Mouse (Mus musculus): ENCODE data around the gene Psmb5. TPM values are rescaled to one million over a fixed set of nuclear protein-coding genes. Genes with fewer than 3 reads are reported as not detected.

Psmb5 gene
- polyA plus RNA-seq, 1 experiment from 2014 or later: 251 TPM

DNA sequence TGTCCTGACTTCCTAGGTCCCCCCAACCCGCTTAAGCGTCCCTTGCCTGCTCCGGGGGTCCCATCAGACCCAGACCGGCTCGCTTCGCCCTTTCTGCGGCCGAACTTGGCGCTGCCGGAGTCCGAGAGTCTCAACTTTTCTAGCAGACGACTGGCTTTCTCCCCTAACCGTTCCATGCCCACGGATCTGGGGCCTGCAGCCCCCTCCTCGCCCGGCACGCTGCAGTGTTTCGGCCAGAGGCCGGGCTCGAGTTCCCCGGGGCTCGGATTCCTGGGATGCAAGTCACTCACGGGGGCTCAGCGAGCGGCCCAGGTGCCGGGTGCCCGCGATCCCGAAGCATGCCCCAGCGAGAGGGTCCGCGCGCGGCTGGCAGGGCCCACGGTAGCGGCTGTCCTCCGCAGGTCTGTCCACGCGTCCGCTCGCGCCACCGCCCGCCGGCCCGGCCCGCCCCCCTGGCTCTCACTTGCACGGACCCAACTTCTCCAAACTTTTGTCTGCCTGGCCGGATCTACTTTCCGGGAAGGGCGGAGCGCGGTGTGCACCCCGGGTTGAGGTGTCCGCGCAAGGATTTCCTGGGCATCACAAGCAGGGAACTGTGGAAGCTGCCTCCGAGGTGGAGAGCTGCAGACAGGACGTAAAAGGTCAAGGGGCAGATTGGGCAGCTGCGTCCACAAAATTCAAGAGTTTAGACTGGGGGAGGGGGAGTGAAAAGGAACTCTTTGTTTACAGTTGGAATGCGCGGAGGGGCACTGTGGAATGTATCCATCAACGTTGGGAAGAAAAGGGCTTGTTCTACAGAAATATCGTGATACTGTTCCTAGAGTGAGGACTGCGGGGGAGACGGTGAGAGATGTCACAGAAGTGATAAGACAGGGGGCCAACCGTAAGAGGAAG, 40.5 kb downstream of the Psmb5 start, which contains the start of gene Ajuba:
TSS of gene Ajuba (minus strand) at position 470 of the 894 bp plus-strand sequence.
- H3K4me1 ChIP-seq (ENCODE audit: insufficient read depth, low read depth, low read length): peaks cover 18% of the 10 kb centered on the region
- no peaks in the 10 kb centered on the region for H3K9me3 ChIP-seq (ENCODE audit: low read length)
- under 1% methylated on average over 65 of the region's 66 CpGs for WGBS
- peak within 1 kb of the TSS; percentile 79 for H3K9ac ChIP-seq (replicated peaks; ENCODE audit: low read depth)
- peak; percentile 68 for TF ChIP-seq EP300 (IDR thresholded peaks at IDR 0.05)
- no peak for TF ChIP-seq CTCF (IDR thresholded peaks at IDR 0.05)
- H3K4me2 ChIP-seq (replicated peaks; ENCODE audit: low read depth, low read length): peak within 1 kb of the TSS; percentile 78
- peak; percentile 95 for DNase-seq (ENCODE audit: low spot score)
- peak; percentile 71 for ATAC-seq
- no peaks in the 10 kb centered on the region for H3K27me3 ChIP-seq (replicated peaks; ENCODE audit: insufficient read depth, low read length)
- H3K27ac ChIP-seq (ENCODE audit: low read length): peak within 1 kb of the TSS; percentile 90
- no peaks in the 10 kb centered on the region for H3K36me3 ChIP-seq (ENCODE audit: insufficient read depth, low read length)
- H3K4me3 ChIP-seq (ENCODE audit: low read depth, low read length): peak within 1 kb of the TSS; percentile 53

GRCm38 (mm10) chr14:54576241-54577088, 41.4 kb downstream of the Psmb5 start:
- DNase-seq (ENCODE audit: low spot score) (peak; percentile 54), ATAC-seq (no peak)
- Histone ChIP-seq H3K4me1 (ENCODE audit: insufficient read depth, low read depth, low read length) (peaks cover 18% of the 10 kb centered on the region), H3K36me3 (ENCODE audit: insufficient read depth, low read length) (no peaks in the 10 kb centered on the region), H3K4me3 (ENCODE audit: low read depth, low read length) (peak overlapping the region; percentile 53), H3K27me3 (replicated peaks; ENCODE audit: insufficient read depth, low read length) (no peaks in the 10 kb centered on the region), H3K9me3 (ENCODE audit: low read length) (no peaks in the 10 kb centered on the region), H3K9ac (replicated peaks; ENCODE audit: low read depth) (peak overlapping the region; percentile 79), H3K4me2 (replicated peaks; ENCODE audit: low read depth, low read length) (peak overlapping the region; percentile 78), H3K27ac (ENCODE audit: low read length) (peak overlapping the region; percentile 90)
- TF ChIP-seq CTCF (IDR thresholded peaks at IDR 0.05): no peak
- no peak for TF ChIP-seq EP300 (IDR thresholded peaks at IDR 0.05)
- WGBS: 3% methylated on average over 78 of the region's 84 CpGs

GRCm38 (mm10) chr14:54575631-54576030, 42.2 kb downstream of the Psmb5 start:
- peak overlapping the region; percentile 53 for H3K4me3 ChIP-seq (ENCODE audit: low read depth, low read length)
- peak; percentile 88 for DNase-seq (ENCODE audit: low spot score)
- peak overlapping the region; percentile 78 for H3K4me2 ChIP-seq (replicated peaks; ENCODE audit: low read depth, low read length)
- ATAC-seq: peak; percentile 48
- H3K9me3 ChIP-seq (ENCODE audit: low read length): no peaks in the 10 kb centered on the region
- TF ChIP-seq CTCF (IDR thresholded peaks at IDR 0.05) (peak; percentile 37), EP300 (IDR thresholded peaks at IDR 0.05) (no peak)
- H3K4me1 ChIP-seq (ENCODE audit: insufficient read depth, low read depth, low read length): peaks cover 18% of the 10 kb centered on the region
- peak overlapping the region; percentile 90 for H3K27ac ChIP-seq (ENCODE audit: low read length)
- under 1% methylated on average over 33 of the region's 39 CpGs for WGBS
- no peaks in the 10 kb centered on the region for H3K27me3 ChIP-seq (replicated peaks; ENCODE audit: insufficient read depth, low read length)
- H3K9ac ChIP-seq (replicated peaks; ENCODE audit: low read depth): peak overlapping the region; percentile 79
- H3K36me3 ChIP-seq (ENCODE audit: insufficient read depth, low read length): no peaks in the 10 kb centered on the region

GRCm38 (mm10) chr14:54575031-54575430, 42.8 kb downstream of the Psmb5 start:
- Histone ChIP-seq H3K9me3 (ENCODE audit: low read length) (no peaks in the 10 kb centered on the region), H3K4me2 (replicated peaks; ENCODE audit: low read depth, low read length) (peak overlapping the region; percentile 78), H3K36me3 (ENCODE audit: insufficient read depth, low read length) (no peaks in the 10 kb centered on the region), H3K4me3 (ENCODE audit: low read depth, low read length) (peak overlapping the region; percentile 53), H3K4me1 (ENCODE audit: insufficient read depth, low read depth, low read length) (peaks cover 18% of the 10 kb centered on the region), H3K27me3 (replicated peaks; ENCODE audit: insufficient read depth, low read length) (no peaks in the 10 kb centered on the region), H3K9ac (replicated peaks; ENCODE audit: low read depth) (peak overlapping the region; percentile 79; the same call in 1 of the 2 replicates), H3K27ac (ENCODE audit: low read length) (peak overlapping the region; percentile 90)
- DNase-seq (ENCODE audit: low spot score) (no peak), ATAC-seq (no peak)
- TF ChIP-seq EP300 (IDR thresholded peaks at IDR 0.05): no peak
- no peak for TF ChIP-seq CTCF (IDR thresholded peaks at IDR 0.05)
- 9% methylated on average over 8 of the region's 8 CpGs for WGBS

- peak; percentile 3; the same call in 1 of the 2 replicates for ATAC-seq
- peak overlapping the region; percentile 53 for H3K4me3 ChIP-seq (ENCODE audit: low read depth, low read length)
- H3K9ac ChIP-seq (replicated peaks; ENCODE audit: low read depth): peak overlapping the region; percentile 79; the same call in 1 of the 2 replicates
- H3K27ac ChIP-seq (ENCODE audit: low read length): peak overlapping the region; percentile 90
- WGBS: 19% methylated on average over 4 of the region's 4 CpGs
- peak; percentile 64 for DNase-seq (ENCODE audit: low spot score)
- peak overlapping the region; percentile 78 for H3K4me2 ChIP-seq (replicated peaks; ENCODE audit: low read depth, low read length)
- no peaks in the 10 kb centered on the region for H3K27me3 ChIP-seq (replicated peaks; ENCODE audit: insufficient read depth, low read length)
- H3K9me3 ChIP-seq (ENCODE audit: low read length): no peaks in the 10 kb centered on the region
- H3K4me1 ChIP-seq (ENCODE audit: insufficient read depth, low read depth, low read length): peaks cover 18% of the 10 kb centered on the region
- TF ChIP-seq CTCF (IDR thresholded peaks at IDR 0.05): no peak
- TF ChIP-seq EP300 (IDR thresholded peaks at IDR 0.05): no peak
- no peaks in the 10 kb centered on the region for H3K36me3 ChIP-seq (ENCODE audit: insufficient read depth, low read length)
These were observed 43.6 kb downstream of the Psmb5 start for GRCm38 (mm10) chr14:54574253-54574652.

Data from lung, postnatal 0 days (tissue).